Mouse (Mus musculus) bone marrow, adult 2 months (tissue): ENCODE measurements around the gene Prkd2. TPM values are rescaled to one million over a fixed set of nuclear protein-coding genes. Genes with fewer than 3 reads are reported as not detected.

Source experiments
- H3K27ac ChIP-seq: fragments of 200-500 bp; 2 replicates; pipeline ENCODE4 v1.5.1; 2012; ENCODE audit warnings: low read depth, mild to moderate bottlenecking, control low read depth, inconsistent platforms, low read length; ENCODE audit not compliant: control insufficient read depth, poor library complexity, insufficient read depth
- H3K4me1 ChIP-seq: fragments of 200-500 bp; 2 replicates; pipeline ENCODE4 v1.6.1; 2011; ENCODE audit warnings: low read length; ENCODE audit not compliant: control insufficient read depth, insufficient read depth
- H3K4me3 ChIP-seq: fragments of 200-500 bp; replicated peaks from 2 replicates; pipeline ENCODE3; 2011; ENCODE audit warnings: mild to moderate bottlenecking, low read depth, low read length, control low read depth; ENCODE audit not compliant: control insufficient read depth
- CTCF ChIP-seq: fragments of 200-500 bp; IDR thresholded peaks from 2 replicates; pipeline ENCODE4 v1.5.1; 2011; ENCODE audit warnings: low read length, control low read depth; ENCODE audit not compliant: control insufficient read depth, insufficient read depth
- POLR2A ChIP-seq: fragments of 200-500 bp; IDR thresholded peaks from 2 replicates; pipeline ENCODE4 v1.6.1; 2011; ENCODE audit warnings: low read depth, mild to moderate bottlenecking, control low read depth, low read length, borderline replicate concordance; ENCODE audit not compliant: control insufficient read depth
- WGBS: fragments of 180-500 bp; shearing (Covaris S2); methylation state at CpG from one replicate; pipeline ENCODE4 v1.1.7; 2018; 5-methylcytosine and 5-hydroxymethylcytosine counted together
- polyA plus RNA-seq: library from polyadenylated mRNA; stranded (reverse); fragments of >200 nt; gene quantifications from 2 replicates; pipeline ENCODE4 v1.2.4, GENCODE M21; 2011; ENCODE audit warnings: low replicate concordance; ENCODE audit not compliant: missing spikeins, insufficient read depth, insufficient read length

The Prkd2 gene
- polyA plus RNA-seq, 1 experiment: 34.2 TPM

DNA sequence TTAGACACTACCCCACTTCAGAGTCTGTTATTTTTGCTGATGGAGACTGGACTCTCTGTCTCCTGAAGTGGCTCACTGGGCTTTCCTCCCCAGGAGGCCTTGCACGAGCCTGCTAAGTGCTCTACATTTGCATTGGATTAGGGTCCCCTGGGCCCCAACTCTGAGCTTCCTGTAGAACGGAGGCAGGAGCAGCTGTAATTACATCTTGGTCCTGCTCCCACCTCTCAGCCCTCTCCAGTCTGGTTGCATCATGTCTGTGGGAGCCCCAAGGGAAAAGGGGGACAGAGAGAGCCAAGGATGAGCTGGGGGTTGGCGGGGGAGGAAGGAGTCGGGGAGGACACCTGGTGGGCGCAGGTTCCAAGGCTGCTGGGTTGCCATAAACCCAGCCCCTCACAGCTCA is 57.8 kb downstream of the Prkd2 start:
- WGBS: 48% methylated on average over 5 of the region's 5 CpGs
- Histone ChIP-seq H3K4me1 (peaks cover 8% of the 10 kb centered on the region), H3K27ac (no peak overlapping the region), H3K4me3 (no peak overlapping the region)
- TF ChIP-seq POLR2A: no peak
- no peak for TF ChIP-seq CTCF

DNA sequence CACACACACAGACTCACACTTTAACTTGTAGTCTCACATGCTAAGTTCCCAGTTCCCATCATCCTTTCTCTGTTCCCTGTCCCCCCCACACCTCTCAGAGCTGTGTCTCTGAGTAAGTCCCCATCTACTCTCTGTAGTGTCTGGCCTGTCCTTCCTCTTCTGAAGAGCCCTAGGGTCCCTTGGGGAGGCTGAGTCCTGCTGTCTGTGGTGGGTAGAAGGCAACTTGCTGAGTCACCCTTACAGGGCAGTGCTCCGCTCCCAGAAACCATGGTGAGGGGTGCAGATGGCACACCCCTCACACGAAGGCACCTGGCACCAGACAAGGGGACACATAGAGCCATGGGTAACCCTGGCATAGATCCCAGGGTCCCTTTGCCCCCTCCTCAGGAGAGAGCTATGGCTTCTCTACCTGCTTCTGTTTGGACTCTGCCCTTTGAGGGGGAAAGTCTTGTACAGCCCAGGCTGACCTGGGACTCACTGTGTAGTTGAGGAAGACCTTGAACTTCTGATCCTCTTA is 60.8 kb downstream of the Prkd2 start:
- TF ChIP-seq CTCF (no peak), POLR2A (no peak)
- peaks cover 18% of the 10 kb centered on the region for H3K4me1 ChIP-seq
- WGBS: 14% methylated on average over 2 of the region's 2 CpGs
- no peak overlapping the region for H3K4me3 ChIP-seq
- no peak overlapping the region; the same call in 1 of the 2 replicates for H3K27ac ChIP-seq

DNA sequence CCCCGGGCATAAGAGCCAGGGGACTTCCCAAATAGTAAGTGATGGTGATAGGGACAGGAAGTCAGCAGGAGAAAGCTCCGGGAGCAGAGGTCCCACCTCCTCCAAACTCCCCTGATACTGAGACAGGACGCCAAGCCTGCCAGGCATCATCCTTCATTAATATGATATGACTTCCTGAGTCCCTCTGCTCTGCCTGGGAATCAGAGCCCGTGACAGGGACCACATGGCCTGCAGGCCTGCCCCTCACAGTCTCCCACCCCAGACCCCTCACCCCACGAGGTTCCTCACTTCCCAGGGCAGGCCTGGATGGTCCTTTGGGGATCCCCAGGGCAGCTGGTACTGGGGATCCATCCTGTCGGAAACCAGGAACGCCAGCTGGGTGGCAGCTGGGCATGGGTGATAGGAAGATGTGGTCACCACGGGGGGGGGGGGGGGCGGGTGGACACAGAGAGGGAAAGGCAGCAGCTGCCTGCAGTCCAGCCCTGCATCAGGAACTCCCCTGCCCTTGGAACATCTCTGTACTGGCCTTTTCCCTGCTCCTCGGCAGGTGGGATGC is 61.5 kb downstream of the Prkd2 start:
- no peak overlapping the region for H3K4me3 ChIP-seq
- H3K27ac ChIP-seq: no peak overlapping the region
- H3K4me1 ChIP-seq: peaks cover 18% of the 10 kb centered on the region
- no peak for TF ChIP-seq POLR2A
- TF ChIP-seq CTCF: no peak
- 33% methylated on average over 10 of the region's 10 CpGs for WGBS

DNA sequence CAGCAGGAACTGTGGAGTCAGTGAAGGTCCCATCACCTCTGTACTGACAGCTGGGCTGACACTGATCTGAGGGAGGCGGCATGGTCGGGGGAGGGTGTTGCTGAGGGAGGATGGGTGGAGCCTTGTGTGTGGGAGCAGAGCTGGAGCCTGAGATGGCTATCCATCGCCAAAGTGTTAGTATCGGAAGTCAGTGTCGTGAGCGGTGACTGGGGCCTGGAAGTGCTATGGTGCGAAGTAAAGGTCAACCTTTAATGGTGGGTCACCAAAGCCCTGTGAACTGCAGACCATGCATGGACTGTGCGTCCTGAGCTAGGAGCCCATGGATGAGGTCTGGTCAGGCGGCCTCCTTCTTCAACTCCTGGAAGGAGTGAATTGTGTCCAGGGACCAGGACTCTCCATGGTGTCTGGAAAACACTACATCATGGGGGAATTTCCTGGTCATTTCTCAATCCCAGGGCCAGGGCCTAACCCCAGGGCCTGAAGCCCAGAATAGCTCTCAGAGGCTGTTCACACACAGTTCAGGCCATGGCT is 62.9 kb downstream of the Prkd2 start:
- Histone ChIP-seq H3K27ac (peak overlapping the region; percentile 62; the same call in 1 of the 2 replicates), H3K4me1 (peaks cover 20% of the 10 kb centered on the region), H3K4me3 (no peak overlapping the region)
- no peak for TF ChIP-seq POLR2A
- TF ChIP-seq CTCF: no peak
- 68% methylated on average over 9 of the region's 9 CpGs for WGBS

GRCm38 (mm10) chr7:16906281-16906680 is 63.6 kb downstream of the Prkd2 start, which contains the start of gene Ptgir:
TSS of gene Ptgir (plus strand) at chr7:16906490.
- Histone ChIP-seq H3K4me3 (peak within 1 kb of the TSS; percentile 66), H3K27ac (peak within 1 kb of the TSS; percentile 92), H3K4me1 (peaks cover 20% of the 10 kb centered on the region)
- 10% methylated on average over 6 of the region's 6 CpGs for WGBS
- TF ChIP-seq CTCF (no peak), POLR2A (no peak)

DNA sequence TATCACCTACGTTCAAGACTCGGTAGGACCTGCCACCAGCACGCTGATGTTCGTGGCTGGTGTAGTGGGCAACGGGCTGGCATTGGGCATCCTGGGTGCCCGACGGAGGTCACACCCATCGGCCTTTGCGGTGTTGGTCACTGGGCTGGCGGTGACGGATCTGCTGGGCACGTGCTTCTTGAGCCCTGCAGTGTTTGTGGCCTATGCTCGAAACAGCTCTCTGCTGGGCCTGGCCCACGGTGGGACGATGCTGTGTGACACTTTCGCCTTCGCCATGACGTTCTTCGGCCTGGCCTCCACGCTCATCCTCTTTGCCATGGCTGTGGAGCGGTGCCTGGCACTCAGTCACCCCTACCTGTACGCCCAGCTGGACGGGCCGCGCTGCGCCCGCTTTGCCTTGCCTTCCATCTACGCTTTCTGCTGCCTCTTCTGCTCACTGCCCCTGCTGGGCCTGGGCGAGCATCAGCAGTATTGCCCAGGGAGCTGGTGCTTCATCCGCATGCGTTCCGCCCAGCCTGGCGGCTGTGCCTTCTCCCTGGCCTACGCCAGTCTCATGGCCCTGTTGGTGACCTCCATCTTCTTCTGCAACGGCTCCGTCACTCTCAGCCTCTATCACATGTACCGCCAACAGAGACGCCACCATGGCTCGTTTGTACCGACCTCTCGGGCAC is 64.3 kb downstream of the Prkd2 start:
- peak overlapping the region; percentile 92 for H3K27ac ChIP-seq

DNA sequence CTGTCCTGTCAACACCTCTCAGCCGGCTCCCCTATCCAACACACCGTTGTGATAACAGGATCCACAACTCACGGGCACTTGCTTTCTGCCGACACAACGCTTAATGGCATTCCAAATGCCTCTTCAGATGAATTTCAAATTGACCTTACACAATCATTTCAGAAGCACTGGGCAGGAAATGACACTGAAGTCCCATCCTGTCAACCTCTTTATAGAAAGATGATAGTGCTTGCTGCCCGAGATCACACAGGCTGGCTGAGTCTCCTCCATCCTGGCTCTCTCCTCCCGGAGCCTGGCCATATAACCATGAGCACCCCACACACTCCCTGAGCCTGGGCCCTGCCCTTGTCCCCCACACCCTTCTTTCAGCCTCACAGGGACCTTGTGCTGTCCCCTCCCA is 65.1 kb downstream of the Prkd2 start:
- WGBS: 20% methylated on average over 7 of the region's 7 CpGs

More for the DNA sequence above, 64.3 kb downstream of the Prkd2 start:
- WGBS: 85% methylated on average over 41 of the region's 41 CpGs
- peak overlapping the region; percentile 66 for H3K4me3 ChIP-seq
- H3K4me1 ChIP-seq: peaks cover 20% of the 10 kb centered on the region
- no peak for TF ChIP-seq CTCF
- TF ChIP-seq POLR2A: 0 out of 2 replicates have a peak, but pooled peaks have one; percentile 8

DNA sequence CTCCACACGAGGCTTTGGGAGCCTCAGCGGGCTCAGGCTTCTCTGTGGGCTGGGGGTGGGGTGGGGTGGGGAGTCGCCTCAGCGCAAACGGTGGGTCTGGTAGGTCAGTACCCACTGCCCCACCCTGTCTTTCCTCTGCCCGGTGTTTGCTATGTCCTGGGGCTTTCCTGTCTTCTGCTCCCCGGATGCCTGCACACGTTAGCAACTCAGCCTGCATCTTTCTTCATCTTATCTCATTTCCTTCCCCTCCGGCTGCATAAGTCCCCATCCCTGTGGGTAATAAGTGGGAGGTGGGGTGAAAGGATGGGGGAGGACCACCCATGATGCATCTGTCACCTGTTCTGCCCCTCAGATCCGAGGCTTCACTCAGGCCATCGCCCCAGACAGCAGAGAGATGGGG is 65.7 kb downstream of the Prkd2 start:
- Histone ChIP-seq H3K4me1 (peaks cover 15% of the 10 kb centered on the region), H3K4me3 (peak overlapping the region; percentile 64), H3K27ac (peak overlapping the region; percentile 92)
- 4% methylated on average over 11 of the region's 11 CpGs for WGBS
- TF ChIP-seq CTCF (no peak), POLR2A (no peak)

More for the DNA sequence above, 65.1 kb downstream of the Prkd2 start:
- peak overlapping the region; percentile 66 for H3K4me3 ChIP-seq
- H3K27ac ChIP-seq: peak overlapping the region; percentile 92
- H3K4me1 ChIP-seq: peaks cover 16% of the 10 kb centered on the region
- TF ChIP-seq POLR2A (no peak), CTCF (no peak)

- TF ChIP-seq CTCF: no peak
- TF ChIP-seq POLR2A: 0 out of 2 replicates have a peak, but pooled peaks have one; percentile 26
- H3K4me1 ChIP-seq: peaks cover 15% of the 10 kb centered on the region
- 30% methylated on average over 11 of the region's 11 CpGs for WGBS
- peak overlapping the region; percentile 92 for H3K27ac ChIP-seq
- peak overlapping the region; percentile 64 for H3K4me3 ChIP-seq
Observed at GRCm38 (mm10) chr7:16908859-16909258, 66.2 kb downstream of the Prkd2 start.
